Comparison of ENCODE assay signal across 12 mouse cellular contexts in genomic region chr11:66222133-66222532, GRCm38 (mm10). TPM values are rescaled to one million over a fixed set of nuclear protein-coding genes. Genes with fewer than 3 reads are reported as not detected.
A peak's percentile ranks its signal among the peaks of the same experiment; 100 is the strongest.
DNase-seq lines count a peak whose midpoint lies in the region; ATAC-seq and TF ChIP-seq lines count a peak whose summit lies in the region.
"Had no signal": no experiment of that assay in that cellular context is flagged by ENCODE, and none has a peak within 500 bp of the region (broad histone marks: within the 10 kb centered on the region; RNA-seq: fewer than 3 reads in every experiment).

No protein-coding gene starts in this region.

- DNase-seq in frontal cortex, postnatal 25 days (ENCODE audit: low spot score in 2 of 2) = no peak
- peak; percentile 22 for DNase-seq in brain, embryonic 18.5 days (ENCODE audit: low read depth, low spot score)
- DNase-seq in layer of hippocampus, adult 11-12 months (ENCODE audit: low spot score) = peak; percentile 84
- DNase-seq in midbrain, postnatal 0 days (ENCODE audit: low spot score) = peak; percentile 76
- DNase-seq in urinary bladder, postnatal 10 days (ENCODE audit: low spot score) = no peak
- DNase-seq: gastrocnemius, adult 2 months had no signal

- no peak overlapping the region for H3K9ac ChIP-seq in midbrain, postnatal 0 days (replicated peaks; ENCODE audit: low read length, poor library complexity, severe bottlenecking)
- H3K9ac ChIP-seq: limb, embryonic 13.5 days had no signal

- no peaks in the 10 kb centered on the region for H3K9me3 ChIP-seq in midbrain, postnatal 0 days (ENCODE audit: low read length)
- H3K9me3 ChIP-seq: limb, embryonic 13.5 days had no signal

- no peaks in the 10 kb centered on the region for H3K27me3 ChIP-seq in midbrain, postnatal 0 days (ENCODE audit: insufficient read depth, low read length)
- H3K27me3 ChIP-seq: limb, embryonic 13.5 days; megakaryocyte, embryonic 14.5 days had no signal

- 0 out of 2 replicates have a peak, but pooled peaks cover under 1% of the 10 kb centered on the region for H3K36me3 ChIP-seq in midbrain, postnatal 0 days (ENCODE audit: insufficient read depth, low read length)
- H3K36me3 ChIP-seq: limb, embryonic 13.5 days had no signal

- H3K4me3 ChIP-seq in midbrain, postnatal 0 days (ENCODE audit: low read depth, low read length) = no peak overlapping the region
- H3K4me3 ChIP-seq: gastrocnemius, adult 2 months; limb, embryonic 13.5 days; megakaryocyte, embryonic 14.5 days had no signal

- H3K27ac ChIP-seq in midbrain, postnatal 0 days (ENCODE audit: low read depth, low read length) = no peak overlapping the region
- H3K27ac ChIP-seq: gastrocnemius, adult 2 months; limb, embryonic 13.5 days had no signal

- ATAC-seq in frontal cortex, adult (ENCODE audit: low TSS enrichment) = peak; percentile 69
- peak; percentile 69; the same call in 1 of the 2 replicates for ATAC-seq in midbrain, postnatal 0 days (ENCODE audit: low FRiP score)
- no peak for ATAC-seq in CD4-positive, CD25-positive, alpha-beta regulatory T cell, adult 4 months
- ATAC-seq in inflammation-experienced regulatory T-cells, adult 6 months = no peak

- no peak for TF ChIP-seq CTCF in midbrain, postnatal 0 days (IDR thresholded peaks at IDR 0.05)

- no peaks in the 10 kb centered on the region for H3K4me1 ChIP-seq in midbrain, postnatal 0 days (ENCODE audit: insufficient read depth, low read length)
- H3K4me1 ChIP-seq: limb, embryonic 13.5 days; megakaryocyte, embryonic 14.5 days had no signal

- WGBS in midbrain, postnatal 0 days = 87% methylated on average over 1 of the region's 1 CpGs

- no peak overlapping the region for H3K4me2 ChIP-seq in midbrain, postnatal 0 days (ENCODE audit: low read depth, low read length, poor library complexity, severe bottlenecking)
- H3K4me2 ChIP-seq: limb, embryonic 13.5 days had no signal

RNA-seq across cellular contexts. Expression of gene Dnah9, which starts 53.8 kb away (rescaled TPM):
- 4.7 and 4.9 TPM in 2 replicates for total RNA-seq in midbrain, postnatal 0 days (2014; rRNA removed)
- polyA plus RNA-seq in midbrain, postnatal 0 days (2015; fragmentation: Nextera tagmentation; extraction: Ambion mirVana) = 2.0 and 2.3 TPM in 2 replicates
- polyA plus RNA-seq in CD4-positive, CD25-positive, alpha-beta regulatory T cell, adult 4 months (2017; shearing (Covaris generic)) = under 1 TPM in 1 of 2 experiments, not detected in 1; 0.13 TPM
- under 1 TPM in 1 of 3 experiments, not detected in 2; 0.05 TPM for polyA plus RNA-seq in inflammation-experienced regulatory T-cells, adult 6 months (2017; shearing (Covaris generic))
- total RNA-seq: common myeloid progenitor, adult 5-6 weeks; gastrocnemius, adult 2 months had no signal

Comparison
In these comparisons a context has a peak if more than half of its experiments do, and no peak if none do; other contexts are left out.
1. ATAC-seq: peak in frontal cortex, adult (single experiment) and midbrain, postnatal 0 days (single experiment); none in CD4-positive, CD25-positive, alpha-beta regulatory T cell, adult 4 months (single experiment) and inflammation-experienced regulatory T-cells, adult 6 months (single experiment).
2. DNase-seq: peak in brain, embryonic 18.5 days (single experiment), layer of hippocampus, adult 11-12 months (single experiment) and midbrain, postnatal 0 days (single experiment); none in frontal cortex, postnatal 25 days (0 of 2) and urinary bladder, postnatal 10 days (single experiment).